Mouse (Mus musculus) heart, embryonic 14.5 days (tissue): ENCODE results near the gene Vwa8. TPM values are rescaled to one million over a fixed set of nuclear protein-coding genes. Genes with fewer than 3 reads are reported as not detected.
A peak's percentile ranks its signal among the peaks of the same experiment; 100 is the strongest.

Source experiments
- ATAC-seq: fragments of 200-750 bp; cut with Nextera tagmentation; 2 replicates; pipeline ENCODE4 v1.8.0; 2017; ENCODE audit warnings: low read depth, moderate TSS enrichment; ENCODE audit not compliant: insufficient number of reproducible peaks, insufficient read depth, low FRiP score
- H3K27ac ChIP-seq, 2 experiments: fragments of 200-500 bp in 1 of 2; fragments of 300-500 bp in 1 of 2; sonication (generic) in 1 of 2; replicated peaks in 1 of 2; 2 replicates each; pipeline ENCODE4 v1.5.1; 2012 to 2014; ENCODE audit warnings: low read depth in 2 of 2, low read length in 2 of 2, control low read depth in 1 of 2, mild to moderate bottlenecking in 1 of 2, mixed read lengths in 1 of 2; ENCODE audit not compliant: control insufficient read depth in 1 of 2, insufficient read depth in 1 of 2
- H3K27me3 ChIP-seq: fragments of 300-500 bp; sonication (generic); 2 replicates; pipeline ENCODE4 v1.6.1; 2014; ENCODE audit warnings: mild to moderate bottlenecking, low read length, control low read depth; ENCODE audit not compliant: control insufficient read depth, insufficient read depth
- H3K36me3 ChIP-seq: fragments of 300-500 bp; sonication (generic); 2 replicates; pipeline ENCODE4 v1.6.1; 2014; ENCODE audit warnings: mild to moderate bottlenecking, control low read depth, low read length, mixed read lengths; ENCODE audit not compliant: control insufficient read depth, insufficient read depth
- H3K4me1 ChIP-seq, 2 experiments: fragments of 200-500 bp in 1 of 2; fragments of 300-500 bp in 1 of 2; sonication (generic) in 1 of 2; 2 replicates each; pipeline ENCODE4 v1.6.1; 2012 to 2014; ENCODE audit warnings: low read length in 2 of 2, control low read depth in 1 of 2, mixed read lengths in 1 of 2; ENCODE audit not compliant: control insufficient read depth in 2 of 2, insufficient read depth in 2 of 2
- H3K4me2 ChIP-seq: fragments of 300-500 bp; sonication (generic); 2 replicates; pipeline ENCODE4 v1.6.1; 2014; ENCODE audit warnings: mild to moderate bottlenecking, low read length
- H3K4me3 ChIP-seq, 2 experiments: fragments of 200-500 bp in 1 of 2; fragments of 300-500 bp in 1 of 2; sonication (generic) in 1 of 2; 2 replicates each; pipeline ENCODE4 v1.5.1; 2012 to 2014; ENCODE audit warnings: low read length in 2 of 2, mild to moderate bottlenecking in 2 of 2, control low read depth in 1 of 2, low read depth in 1 of 2, moderate library complexity in 1 of 2; ENCODE audit not compliant: control insufficient read depth in 1 of 2, insufficient read depth in 1 of 2
- H3K9ac ChIP-seq: fragments of 300-500 bp; sonication (generic); 2 replicates; pipeline ENCODE4 v1.6.1; 2014; ENCODE audit warnings: mild to moderate bottlenecking, low read length
- H3K9me3 ChIP-seq: fragments of 300-500 bp; sonication (generic); 2 replicates; pipeline ENCODE4 v1.6.1; 2016; ENCODE audit warnings: low read length, control low read depth; ENCODE audit not compliant: control insufficient read depth
- WGBS: fragments of 180-500 bp; shearing (Covaris S2); extraction: QIAGEN DNeasy Blood & Tissue Kit; methylation state at CpG from one replicate; pipeline ENCODE4 v1.1.7; 2014; 5-methylcytosine and 5-hydroxymethylcytosine counted together
- polyA plus RNA-seq: library from polyadenylated mRNA; unstranded; fragments of >200 nt; fragmentation: Nextera tagmentation; extraction: Ambion mirVana; gene quantifications from 2 replicates; pipeline ENCODE4 v1.2.1, GENCODE M21; 2014

Vwa8 gene
- polyA plus RNA-seq, 1 experiment from 2014 or later: 23.1 TPM

GRCm38 (mm10) chr14:78934596-78934995, 85.7 kb downstream of the Vwa8 start:
- no peak overlapping the region for H3K4me3 ChIP-seq
- H3K27ac ChIP-seq: no peak overlapping the region
- no peak overlapping the region for H3K4me2 ChIP-seq
- no peak overlapping the region for H3K9ac ChIP-seq
- H3K9me3 ChIP-seq: no peaks in the 10 kb centered on the region
- peaks cover 19% of the 10 kb centered on the region for H3K36me3 ChIP-seq
- WGBS: 85% methylated on average over 6 of the region's 6 CpGs
- H3K4me1 ChIP-seq: no peaks in the 10 kb centered on the region
- H3K27me3 ChIP-seq: no peaks in the 10 kb centered on the region
- no peak for ATAC-seq

- Histone ChIP-seq H3K4me2 (no peak overlapping the region), H3K9ac (no peak overlapping the region), H3K27ac (no peak overlapping the region), H3K36me3 (peaks cover 17% of the 10 kb centered on the region), H3K27me3 (no peaks in the 10 kb centered on the region), H3K4me1 (no peaks in the 10 kb centered on the region), H3K4me3 (no peak overlapping the region), H3K9me3 (peaks cover 3% of the 10 kb centered on the region; the same call in 1 of the 2 replicates)
- 65% methylated on average over 3 of the region's 3 CpGs for WGBS
- no peak for ATAC-seq
These were observed 86.9 kb downstream of the Vwa8 start for GRCm38 (mm10) chr14:78935796-78936195.

GRCm38 (mm10) chr14:78941741-78942475, 93.1 kb downstream of the Vwa8 start:
- Histone ChIP-seq H3K4me2 (no peak overlapping the region), H3K27me3 (no peaks in the 10 kb centered on the region), H3K9ac (no peak overlapping the region), H3K27ac (no peak overlapping the region), H3K9me3 (peaks cover 3% of the 10 kb centered on the region; the same call in 1 of the 2 replicates), H3K36me3 (peaks cover 9% of the 10 kb centered on the region), H3K4me1 (peaks cover 4 to 9% of the 10 kb centered on the region in 2 experiments; a peak in 3 of 4 replicates), H3K4me3 (no peak overlapping the region)
- ATAC-seq: no peak
- 72% methylated on average over 11 of the region's 11 CpGs for WGBS

DNA sequence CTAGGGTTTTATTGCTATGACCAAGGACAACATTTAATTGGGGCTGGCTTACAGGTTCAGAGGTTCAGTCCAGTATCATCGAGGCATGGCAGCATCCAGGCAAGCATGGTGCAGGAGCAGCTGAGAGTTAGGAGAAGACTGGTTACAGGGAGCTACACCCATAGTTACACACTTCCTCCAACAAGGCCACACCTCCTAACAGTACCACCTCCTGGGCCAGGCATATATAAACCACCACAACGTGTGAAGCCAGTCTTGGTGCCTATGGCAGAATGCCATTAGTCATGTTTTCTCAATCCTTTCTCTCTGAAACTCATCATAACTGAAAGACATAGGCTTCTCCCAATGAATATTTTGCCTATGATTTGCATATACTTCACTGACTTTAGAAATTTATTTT, 106.9 kb downstream of the Vwa8 start:
- H3K4me1 ChIP-seq: no peaks in the 10 kb centered on the region
- H3K27me3 ChIP-seq: no peaks in the 10 kb centered on the region
- no peaks in the 10 kb centered on the region; the same call in 1 of the 2 replicates for H3K36me3 ChIP-seq
- ATAC-seq: no peak
- no peak overlapping the region for H3K9ac ChIP-seq
- no peak overlapping the region for H3K27ac ChIP-seq
- H3K4me3 ChIP-seq: no peak overlapping the region
- H3K9me3 ChIP-seq: no peaks in the 10 kb centered on the region
- no peak overlapping the region for H3K4me2 ChIP-seq
- WGBS: 68% methylated on average over 2 of the region's 2 CpGs

GRCm38 (mm10) chr14:78970621-78971020, 121.8 kb downstream of the Vwa8 start:
- no peaks in the 10 kb centered on the region for H3K4me1 ChIP-seq
- 85% methylated on average over 10 of the region's 10 CpGs for WGBS
- H3K27ac ChIP-seq: no peak overlapping the region
- no peaks in the 10 kb centered on the region for H3K9me3 ChIP-seq
- H3K27me3 ChIP-seq: no peaks in the 10 kb centered on the region
- H3K36me3 ChIP-seq: 0 out of 2 replicates have a peak, but pooled peaks cover 2% of the 10 kb centered on the region
- no peak overlapping the region for H3K9ac ChIP-seq
- H3K4me2 ChIP-seq: no peak overlapping the region
- no peak for ATAC-seq
- H3K4me3 ChIP-seq: no peak overlapping the region

GRCm38 (mm10) chr14:78972424-78972823, 123.6 kb downstream of the Vwa8 start:
- no peaks in the 10 kb centered on the region for H3K4me1 ChIP-seq
- H3K4me2 ChIP-seq: no peak overlapping the region
- WGBS: 66% methylated on average over 1 of the region's 1 CpGs

GRCm38 (mm10) chr14:78983104-78983503, 134.3 kb downstream of the Vwa8 start:
- H3K9me3 ChIP-seq: no peaks in the 10 kb centered on the region
- 70% methylated on average over 2 of the region's 2 CpGs for WGBS
- H3K4me1 ChIP-seq: peaks cover 4 to 13% of the 10 kb centered on the region in 2 experiments
- H3K4me2 ChIP-seq: no peak overlapping the region
- H3K4me3 ChIP-seq: no peak overlapping the region
- no peaks in the 10 kb centered on the region for H3K27me3 ChIP-seq
- peak overlapping the region in 1 of 2 experiments; percentile 44; a peak in 1 of 4 replicates for H3K27ac ChIP-seq
- H3K9ac ChIP-seq: no peak overlapping the region
- 0 out of 2 replicates have a peak, but pooled peaks cover 2% of the 10 kb centered on the region for H3K36me3 ChIP-seq
- no peak for ATAC-seq

More at GRCm38 (mm10) chr14:78972424-78972823, 123.6 kb downstream of the Vwa8 start:
- H3K27ac ChIP-seq: no peak overlapping the region
- no peaks in the 10 kb centered on the region for H3K27me3 ChIP-seq
- H3K9me3 ChIP-seq: no peaks in the 10 kb centered on the region
- H3K36me3 ChIP-seq: no peaks in the 10 kb centered on the region
- no peak for ATAC-seq
- no peak overlapping the region for H3K4me3 ChIP-seq
- no peak overlapping the region for H3K9ac ChIP-seq
